Mouse (Mus musculus) bone marrow, adult 2 months (tissue): Measurements from ENCODE around the gene Mybphl. TPM values are rescaled to one million over a fixed set of nuclear protein-coding genes. Genes with fewer than 3 reads are reported as not detected.

ENCODE experiments used
- H3K27ac ChIP-seq: fragments of 200-500 bp; 2 replicates; pipeline ENCODE4 v1.5.1; 2012; ENCODE audit warnings: low read depth, mild to moderate bottlenecking, control low read depth, inconsistent platforms, low read length; ENCODE audit not compliant: control insufficient read depth, poor library complexity, insufficient read depth
- H3K4me1 ChIP-seq: fragments of 200-500 bp; 2 replicates; pipeline ENCODE4 v1.6.1; 2011; ENCODE audit warnings: low read length; ENCODE audit not compliant: control insufficient read depth, insufficient read depth
- H3K4me3 ChIP-seq: fragments of 200-500 bp; replicated peaks from 2 replicates; pipeline ENCODE3; 2011; ENCODE audit warnings: mild to moderate bottlenecking, low read depth, low read length, control low read depth; ENCODE audit not compliant: control insufficient read depth
- CTCF ChIP-seq: fragments of 200-500 bp; IDR thresholded peaks from 2 replicates; pipeline ENCODE4 v1.5.1; 2011; ENCODE audit warnings: low read length, control low read depth; ENCODE audit not compliant: control insufficient read depth, insufficient read depth
- POLR2A ChIP-seq: fragments of 200-500 bp; IDR thresholded peaks from 2 replicates; pipeline ENCODE4 v1.6.1; 2011; ENCODE audit warnings: low read depth, mild to moderate bottlenecking, control low read depth, low read length, borderline replicate concordance; ENCODE audit not compliant: control insufficient read depth
- WGBS: fragments of 180-500 bp; shearing (Covaris S2); methylation state at CpG from one replicate; pipeline ENCODE4 v1.1.7; 2018; 5-methylcytosine and 5-hydroxymethylcytosine counted together
- polyA plus RNA-seq: library from polyadenylated mRNA; stranded (reverse); fragments of >200 nt; gene quantifications from 2 replicates; pipeline ENCODE4 v1.2.4, GENCODE M21; 2011; ENCODE audit warnings: low replicate concordance; ENCODE audit not compliant: missing spikeins, insufficient read depth, insufficient read length

The Mybphl gene
- polyA plus RNA-seq, 1 experiment: not detected

DNA sequence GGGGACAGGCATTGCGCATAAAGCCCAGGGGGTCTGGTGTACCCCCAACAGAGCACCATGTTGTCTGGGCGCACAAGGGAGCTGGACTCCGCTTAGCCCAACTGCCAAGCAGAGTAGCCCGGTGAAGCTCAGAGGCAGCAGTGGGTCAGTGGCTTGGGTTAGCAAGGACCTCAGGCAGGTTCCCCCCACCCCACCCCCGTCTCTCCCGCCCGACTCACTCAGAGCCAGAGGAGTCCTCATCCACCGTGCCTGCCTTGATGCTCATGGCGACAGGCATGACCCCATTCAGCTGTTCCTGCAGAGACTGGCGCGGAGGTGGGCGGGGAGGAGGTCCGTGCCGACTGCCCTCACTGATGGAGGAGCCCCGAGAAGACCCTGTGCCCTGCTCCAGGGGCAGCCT lies 28.1 kb downstream of the Mybphl start:
- H3K4me3 ChIP-seq: no peak overlapping the region
- no peak overlapping the region for H3K27ac ChIP-seq
- TF ChIP-seq POLR2A (no peak), CTCF (no peak)
- peaks cover 1% of the 10 kb centered on the region; the same call in 1 of the 2 replicates for H3K4me1 ChIP-seq
- WGBS: 78% methylated on average over 15 of the region's 15 CpGs

DNA sequence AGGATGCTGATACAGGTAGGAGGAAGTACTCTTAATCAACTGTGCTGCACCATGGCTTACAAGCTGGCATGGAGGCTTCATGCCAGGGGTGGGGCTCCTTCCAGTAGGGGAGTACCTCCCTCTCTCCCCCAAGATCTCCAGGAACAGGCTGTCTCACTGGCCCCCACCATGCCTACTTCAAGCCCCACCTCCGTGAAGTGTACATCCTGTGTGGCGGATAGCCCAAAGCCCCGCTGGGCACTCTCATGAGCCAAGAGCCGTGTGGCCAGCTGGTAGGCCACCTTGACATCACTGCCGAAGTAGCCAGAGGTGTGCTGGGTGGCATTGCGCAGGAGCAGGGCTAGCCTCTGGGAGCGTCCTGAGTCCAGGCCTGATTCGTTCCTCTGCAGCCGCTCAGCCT lies 33.6 kb downstream of the Mybphl start:
- Histone ChIP-seq H3K4me3 (no peak overlapping the region), H3K4me1 (no peaks in the 10 kb centered on the region), H3K27ac (no peak overlapping the region)
- 88% methylated on average over 9 of the region's 9 CpGs for WGBS
- TF ChIP-seq POLR2A (no peak), CTCF (no peak)

- Histone ChIP-seq H3K27ac (no peak overlapping the region), H3K4me3 (no peak overlapping the region), H3K4me1 (no peaks in the 10 kb centered on the region)
- 78% methylated on average over 5 of the region's 5 CpGs for WGBS
- no peak for TF ChIP-seq CTCF
- TF ChIP-seq POLR2A: no peak
Measured at GRCm38 (mm10) chr3:108400442-108400841, 35.7 kb downstream of the Mybphl start.

DNA sequence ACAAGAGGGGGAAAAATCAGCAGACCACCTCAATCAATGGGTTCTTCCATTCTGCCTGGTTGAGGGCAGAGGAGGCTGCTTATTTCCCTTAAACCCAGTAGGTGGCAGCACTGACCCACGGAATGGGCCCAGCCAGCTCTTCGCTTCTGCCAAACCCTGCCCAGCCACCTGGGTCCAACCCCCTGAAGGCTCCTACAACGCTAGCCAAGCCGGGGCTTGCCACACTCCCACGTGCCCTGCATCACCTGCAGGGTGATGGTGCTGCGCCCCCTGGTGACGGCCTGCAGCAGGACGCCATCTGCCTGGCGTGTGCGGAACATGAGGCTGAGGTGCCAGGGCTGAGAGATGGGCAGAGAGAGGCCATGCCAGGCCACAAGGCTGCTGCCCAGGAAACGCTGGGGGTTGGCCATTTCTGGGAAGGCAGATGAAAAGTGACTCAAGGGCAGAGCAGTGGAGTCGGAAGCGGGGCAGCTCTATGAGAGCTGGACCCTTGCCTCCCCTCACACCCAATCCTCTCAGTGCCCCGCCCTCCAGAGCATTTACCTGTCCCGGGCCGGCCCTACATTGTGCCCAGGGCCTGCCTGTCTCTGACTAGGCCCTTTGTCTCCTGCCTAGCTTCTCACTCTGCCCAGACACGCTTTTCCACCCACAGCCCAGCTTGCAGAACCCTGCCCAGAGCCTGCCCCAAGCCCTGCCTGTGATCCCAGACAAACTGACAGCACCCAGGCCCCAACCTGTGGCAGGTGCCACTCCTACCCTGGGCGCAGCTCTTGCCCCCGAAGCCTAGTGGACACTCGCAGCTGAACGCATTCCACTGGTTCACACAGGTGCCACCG lies 37.2 kb downstream of the Mybphl start:
- WGBS: 32% methylated on average over 22 of the region's 22 CpGs
- Histone ChIP-seq H3K27ac (no peak overlapping the region), H3K4me3 (no peak overlapping the region), H3K4me1 (no peaks in the 10 kb centered on the region)
- peak; percentile 95 for TF ChIP-seq CTCF
- no peak; the same call in 1 of the 2 replicates for TF ChIP-seq POLR2A

GRCm38 (mm10) chr3:108402528-108402920 lies 37.8 kb downstream of the Mybphl start:
- WGBS: 94% methylated on average over 15 of the region's 15 CpGs
- Histone ChIP-seq H3K27ac (no peak overlapping the region), H3K4me1 (no peaks in the 10 kb centered on the region), H3K4me3 (no peak overlapping the region)
- TF ChIP-seq POLR2A (no peak), CTCF (no peak)

DNA sequence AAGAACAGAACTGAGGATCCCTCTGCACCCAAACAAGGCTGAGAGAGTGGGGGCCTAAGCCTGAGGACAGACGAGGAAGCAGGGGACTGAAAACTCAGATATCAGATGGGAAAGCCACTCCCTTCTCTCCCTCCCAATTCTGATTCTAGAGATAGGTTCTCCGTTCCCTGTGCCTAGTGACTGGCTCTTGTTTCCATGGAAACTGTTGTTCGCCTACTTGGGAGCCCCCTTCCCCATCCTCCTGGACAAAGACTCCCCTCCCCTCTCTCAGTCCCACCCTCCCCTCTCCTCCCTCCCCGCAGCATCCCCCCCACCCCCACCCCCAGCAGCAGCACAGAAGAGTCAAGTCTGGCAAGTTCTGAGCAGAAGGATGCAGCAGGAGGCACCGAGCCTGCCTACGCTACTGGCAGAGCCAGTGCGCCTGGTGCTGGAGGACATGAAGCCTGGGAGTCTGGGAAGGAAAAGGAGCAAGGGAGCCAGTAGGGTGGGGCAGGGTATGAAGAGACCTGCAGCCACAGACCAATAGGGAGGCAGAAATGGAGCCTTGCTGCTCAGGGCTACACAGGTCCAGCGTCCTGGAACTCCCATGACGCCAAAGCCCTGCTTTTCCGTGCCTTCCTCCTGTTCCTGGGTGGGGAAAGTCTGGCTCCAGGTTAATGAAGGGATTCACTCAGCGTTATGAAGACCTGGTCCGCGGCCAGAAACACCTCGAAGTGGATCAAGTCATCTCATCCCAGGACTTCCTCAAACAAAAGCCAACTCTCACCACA lies 41.0 kb downstream of the Mybphl start:
- TF ChIP-seq POLR2A (no peak), CTCF (no peak)
- no peak overlapping the region for H3K27ac ChIP-seq
- H3K4me1 ChIP-seq: no peaks in the 10 kb centered on the region
- no peak overlapping the region for H3K4me3 ChIP-seq
- 71% methylated on average over 14 of the region's 14 CpGs for WGBS

- H3K27ac ChIP-seq: no peak overlapping the region
- TF ChIP-seq POLR2A: no peak
- TF ChIP-seq CTCF: no peak
- 92% methylated on average over 24 of the region's 24 CpGs for WGBS
- H3K4me1 ChIP-seq: no peaks in the 10 kb centered on the region
- H3K4me3 ChIP-seq: no peak overlapping the region
Measured at GRCm38 (mm10) chr3:108406306-108406885, 41.7 kb downstream of the Mybphl start.

DNA sequence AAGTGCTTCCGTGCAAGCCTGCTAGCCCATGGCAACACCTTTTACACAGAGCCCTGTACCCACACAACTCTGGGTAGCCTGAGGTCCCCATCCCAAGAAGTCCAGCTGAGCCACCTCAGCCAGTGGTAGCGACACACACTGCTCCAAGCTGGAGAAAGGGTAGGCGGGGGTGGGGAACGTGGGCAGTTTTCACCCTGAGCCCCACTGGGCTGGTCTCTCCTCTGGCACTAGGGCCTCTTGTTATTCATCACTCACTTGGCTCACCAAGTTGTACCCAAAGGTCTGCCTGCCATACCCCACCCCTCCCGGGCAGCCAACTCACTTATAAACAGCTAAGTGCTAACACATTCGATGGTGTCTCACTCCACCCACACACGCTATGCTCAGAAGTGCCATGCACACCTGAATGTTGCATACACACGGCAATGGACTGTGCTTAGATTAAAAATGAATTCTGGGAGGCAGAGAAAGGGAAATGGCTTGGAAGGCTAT lies 43.9 kb downstream of the Mybphl start:
- TF ChIP-seq POLR2A: no peak
- TF ChIP-seq CTCF: no peak
- H3K27ac ChIP-seq: no peak overlapping the region
- WGBS: 85% methylated on average over 8 of the region's 8 CpGs
- H3K4me1 ChIP-seq: no peaks in the 10 kb centered on the region
- no peak overlapping the region for H3K4me3 ChIP-seq

DNA sequence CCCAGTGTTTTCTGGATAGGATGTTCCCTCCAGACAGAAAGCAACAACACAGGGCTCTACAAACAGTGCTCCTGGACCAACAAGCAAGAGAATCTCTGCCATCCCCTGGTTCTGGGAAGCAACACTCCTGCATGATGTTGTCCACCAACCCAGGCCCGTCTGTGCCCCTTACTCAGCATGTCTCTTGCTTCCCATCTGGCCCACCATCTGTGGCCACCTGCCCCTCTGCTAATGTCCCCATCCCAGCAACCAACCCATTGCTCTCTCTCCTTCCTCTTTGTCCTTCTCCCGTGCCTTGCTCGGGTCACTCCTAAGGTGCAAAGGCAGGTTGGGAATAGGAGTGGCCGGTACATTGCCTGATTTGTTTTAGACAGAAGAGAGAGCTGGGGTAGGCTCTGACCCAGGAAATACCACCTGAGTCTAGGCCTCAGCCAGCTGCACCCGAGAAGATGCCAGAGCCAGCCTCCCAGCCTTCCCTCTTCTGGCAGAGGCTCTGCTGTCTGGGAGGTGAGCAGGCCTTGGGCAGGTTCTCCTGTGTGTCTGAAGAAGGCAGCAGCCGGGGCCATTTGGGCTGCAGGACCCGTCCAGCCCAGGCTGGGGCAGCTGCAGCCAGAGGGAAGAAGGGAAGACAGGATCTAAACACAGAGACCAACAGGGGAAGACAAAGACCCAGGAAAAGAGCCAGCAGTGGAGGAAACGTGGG lies 45.1 kb downstream of the Mybphl start:
- Histone ChIP-seq H3K4me3 (no peak overlapping the region), H3K27ac (no peak overlapping the region), H3K4me1 (no peaks in the 10 kb centered on the region)
- 73% methylated on average over 8 of the region's 8 CpGs for WGBS
- no peak for TF ChIP-seq CTCF
- no peak for TF ChIP-seq POLR2A
